Mouse (Mus musculus): ENCODE measurements at regions not wholly inside any gene's neighbourhood (a gene's known extent, or its start where the extent isn't known, plus 50 kb on each side); places are given as distances from the start of the nearest gene placed in this dataset.
"Not testable (repeated sequence)": the region's sequence is repeated elsewhere in the genome, so short reads cannot be mapped to it uniquely, and the experiment has no call there.

- Histone ChIP-seq H3K4me1 (ENCODE audit: control insufficient read depth, insufficient read depth, insufficient read length, low read length) (no peaks in the 10 kb centered on the region), H3K4me3 (ENCODE audit: insufficient read depth, low read depth, low read length) (no peak overlapping the region), H3K27ac (replicated peaks; ENCODE audit: low read depth, low read length) (no peak overlapping the region)
Observed at GRCm38 (mm10) chr16:58155538-58155937, 252.7 kb upstream of the Dcbld2 start.

DNA sequence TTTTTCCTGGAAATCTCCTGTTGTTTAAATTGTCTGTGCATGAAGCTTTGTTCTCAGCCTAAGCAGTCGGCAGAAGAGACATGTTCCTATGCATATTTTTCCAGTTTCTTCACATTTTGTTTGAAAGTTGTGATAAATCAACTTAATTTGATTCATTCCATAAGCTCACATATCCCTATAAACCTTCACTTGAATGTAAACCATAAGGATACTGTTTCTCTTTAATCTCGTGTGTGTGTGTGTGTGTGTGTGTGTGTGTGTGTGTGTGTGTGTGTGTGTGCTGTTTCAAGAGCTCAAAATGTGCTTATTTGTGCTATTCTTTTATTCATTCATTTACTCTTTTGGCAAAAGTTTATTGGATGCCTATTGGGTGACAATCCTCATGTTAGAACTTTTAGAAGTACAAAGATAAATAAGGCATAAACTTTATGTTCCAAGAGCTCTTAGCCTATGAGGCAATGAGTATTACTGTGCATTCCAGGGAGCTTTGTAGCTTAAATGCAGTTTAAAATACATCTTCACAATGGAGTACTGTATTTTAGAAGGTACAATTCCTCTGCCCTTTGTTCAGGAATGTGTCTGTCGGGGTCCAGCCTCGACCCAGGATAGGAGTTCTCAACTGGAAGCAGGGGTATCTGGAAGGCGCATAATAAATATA is 229.4 kb upstream of the Dcbld2 start:
- H3K4me1 ChIP-seq (ENCODE audit: control insufficient read depth, insufficient read depth, insufficient read length, low read length): no peaks in the 10 kb centered on the region
- H3K4me3 ChIP-seq (ENCODE audit: insufficient read depth, low read depth, low read length): no peak overlapping the region

DNA sequence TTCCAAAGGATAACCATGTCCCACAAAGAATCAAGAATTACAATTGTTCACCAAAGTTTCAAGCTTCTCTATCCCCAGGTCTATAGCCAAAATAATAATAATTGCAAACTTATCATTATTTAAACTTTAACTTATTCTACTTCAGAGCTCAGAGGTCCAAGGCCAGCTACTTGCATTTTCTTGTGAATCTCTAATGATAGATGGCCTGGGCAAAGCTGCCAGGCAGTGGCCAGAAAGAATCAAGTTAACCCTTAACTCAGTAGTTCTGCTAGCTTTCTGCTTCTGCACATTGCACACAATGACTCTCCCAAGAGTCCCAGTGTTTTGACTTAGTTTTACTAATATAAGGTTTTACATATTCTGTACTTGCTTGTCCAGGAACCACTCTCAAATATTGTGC is 228.3 kb upstream of the Dcbld2 start:
- H3K4me3 ChIP-seq (ENCODE audit: insufficient read depth, low read depth, low read length); H3K27ac ChIP-seq (replicated peaks; ENCODE audit: low read depth, low read length): not testable (repeated sequence)

More for the DNA sequence above, 229.4 kb upstream of the Dcbld2 start:
- no peak overlapping the region for H3K27ac ChIP-seq (replicated peaks; ENCODE audit: low read depth, low read length)

GRCm38 (mm10) chr16:58194619-58195497 is 213.4 kb upstream of the Dcbld2 start:
- H3K4me3 ChIP-seq (ENCODE audit: insufficient read depth, low read depth, low read length): no peak overlapping the region
- no peak overlapping the region for H3K27ac ChIP-seq (replicated peaks; ENCODE audit: low read depth, low read length)

More for the DNA sequence above, 228.3 kb upstream of the Dcbld2 start:
- not testable (repeated sequence) for H3K4me1 ChIP-seq (ENCODE audit: control insufficient read depth, insufficient read depth, insufficient read length, low read length)

DNA sequence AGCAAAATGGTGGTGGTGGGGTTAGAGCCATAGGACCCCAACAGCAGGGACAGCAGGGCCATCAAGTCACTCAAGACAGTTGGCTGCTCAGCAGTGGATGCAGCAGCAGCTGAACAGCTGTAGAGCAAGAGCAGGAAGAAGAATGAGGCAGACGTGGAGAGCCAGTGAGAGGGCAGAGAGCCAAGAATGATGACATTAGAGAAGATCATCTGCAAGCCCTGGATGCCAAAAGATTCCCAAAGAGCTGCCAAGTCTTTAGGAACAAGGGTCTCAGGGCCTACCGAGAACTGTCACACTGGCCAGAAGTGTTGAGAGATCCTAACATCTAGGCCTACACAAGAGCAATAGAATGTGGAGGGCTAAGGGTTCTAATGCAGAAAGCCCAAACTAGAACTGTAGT is 196.4 kb upstream of the Dcbld2 start:
- no peak overlapping the region for H3K27ac ChIP-seq (replicated peaks; ENCODE audit: low read depth, low read length)
- H3K4me3 ChIP-seq (ENCODE audit: insufficient read depth, low read depth, low read length): no peak overlapping the region
- no peaks in the 10 kb centered on the region for H3K4me1 ChIP-seq (ENCODE audit: control insufficient read depth, insufficient read depth, insufficient read length, low read length)

More at GRCm38 (mm10) chr16:58194619-58195497, 213.4 kb upstream of the Dcbld2 start:
- H3K4me1 ChIP-seq (ENCODE audit: control insufficient read depth, insufficient read depth, insufficient read length, low read length): no peaks in the 10 kb centered on the region

GRCm38 (mm10) chr16:58234686-58235085 is 173.6 kb upstream of the Dcbld2 start:
- Histone ChIP-seq H3K27ac (replicated peaks; ENCODE audit: low read depth, low read length) (no peak overlapping the region), H3K4me3 (ENCODE audit: insufficient read depth, low read depth, low read length) (no peak overlapping the region), H3K4me1 (ENCODE audit: control insufficient read depth, insufficient read depth, insufficient read length, low read length) (no peaks in the 10 kb centered on the region)

GRCm38 (mm10) chr16:58236857-58237256 is 171.4 kb upstream of the Dcbld2 start:
- Histone ChIP-seq H3K4me1 (ENCODE audit: control insufficient read depth, insufficient read depth, insufficient read length, low read length) (no peaks in the 10 kb centered on the region), H3K4me3 (ENCODE audit: insufficient read depth, low read depth, low read length) (no peak overlapping the region), H3K27ac (replicated peaks; ENCODE audit: low read depth, low read length) (no peak overlapping the region)

- Histone ChIP-seq H3K27ac (replicated peaks; ENCODE audit: low read depth, low read length) (no peak overlapping the region), H3K4me3 (ENCODE audit: insufficient read depth, low read depth, low read length) (no peak overlapping the region), H3K4me1 (ENCODE audit: control insufficient read depth, insufficient read depth, insufficient read length, low read length) (no peaks in the 10 kb centered on the region)
Observed at GRCm38 (mm10) chr16:58276281-58276680, 132.0 kb upstream of the Dcbld2 start.

GRCm38 (mm10) chr16:58281474-58281873 is 126.8 kb upstream of the Dcbld2 start:
- no peak overlapping the region for H3K27ac ChIP-seq (replicated peaks; ENCODE audit: low read depth, low read length)
- H3K4me3 ChIP-seq (ENCODE audit: insufficient read depth, low read depth, low read length): no peak overlapping the region
- no peaks in the 10 kb centered on the region for H3K4me1 ChIP-seq (ENCODE audit: control insufficient read depth, insufficient read depth, insufficient read length, low read length)

GRCm38 (mm10) chr16:58294457-58294856 is 113.8 kb upstream of the Dcbld2 start:
- H3K27ac ChIP-seq (replicated peaks; ENCODE audit: low read depth, low read length): no peak overlapping the region
- H3K4me3 ChIP-seq (ENCODE audit: insufficient read depth, low read depth, low read length): no peak overlapping the region
- H3K4me1 ChIP-seq (ENCODE audit: control insufficient read depth, insufficient read depth, insufficient read length, low read length): no peaks in the 10 kb centered on the region

- no peaks in the 10 kb centered on the region for H3K4me1 ChIP-seq (ENCODE audit: control insufficient read depth, insufficient read depth, insufficient read length, low read length)
- no peak overlapping the region for H3K4me3 ChIP-seq (ENCODE audit: insufficient read depth, low read depth, low read length)
- H3K27ac ChIP-seq (replicated peaks; ENCODE audit: low read depth, low read length): no peak overlapping the region
Observed at GRCm38 (mm10) chr16:58295128-58295527, 113.1 kb upstream of the Dcbld2 start.

GRCm38 (mm10) chr16:58299495-58299894 is 108.7 kb upstream of the Dcbld2 start:
- Histone ChIP-seq H3K4me3 (ENCODE audit: insufficient read depth, low read depth, low read length) (no peak overlapping the region), H3K27ac (replicated peaks; ENCODE audit: low read depth, low read length) (no peak overlapping the region), H3K4me1 (ENCODE audit: control insufficient read depth, insufficient read depth, insufficient read length, low read length) (no peaks in the 10 kb centered on the region)

- Histone ChIP-seq H3K4me3 (ENCODE audit: insufficient read depth, low read depth, low read length) (no peak overlapping the region), H3K27ac (replicated peaks; ENCODE audit: low read depth, low read length) (no peak overlapping the region), H3K4me1 (ENCODE audit: control insufficient read depth, insufficient read depth, insufficient read length, low read length) (no peaks in the 10 kb centered on the region)
Observed at GRCm38 (mm10) chr16:58300098-58300497, 108.1 kb upstream of the Dcbld2 start.

DNA sequence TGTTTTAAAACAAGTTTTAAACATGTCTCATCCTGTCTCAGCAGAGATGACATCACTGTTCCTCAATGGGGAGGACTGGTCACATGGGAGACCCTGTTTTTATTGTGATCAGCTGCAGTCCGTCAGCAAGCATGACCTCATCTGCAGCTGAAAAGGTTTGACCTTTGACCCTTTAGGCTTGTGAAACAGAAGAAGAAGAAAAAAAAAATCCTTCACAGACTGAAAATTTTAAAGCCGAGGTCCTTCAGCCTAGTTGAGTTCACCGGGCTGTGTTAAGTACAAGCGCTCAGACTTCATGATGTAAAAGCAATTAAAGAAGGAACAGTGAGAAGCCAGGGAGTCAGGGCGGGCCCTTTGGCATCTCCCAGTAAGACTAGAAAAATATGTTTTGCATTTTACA is 104.7 kb upstream of the Dcbld2 start:
- H3K4me3 ChIP-seq (ENCODE audit: insufficient read depth, low read depth, low read length): no peak overlapping the region
- no peak overlapping the region for H3K27ac ChIP-seq (replicated peaks; ENCODE audit: low read depth, low read length)
- no peaks in the 10 kb centered on the region for H3K4me1 ChIP-seq (ENCODE audit: control insufficient read depth, insufficient read depth, insufficient read length, low read length)

DNA sequence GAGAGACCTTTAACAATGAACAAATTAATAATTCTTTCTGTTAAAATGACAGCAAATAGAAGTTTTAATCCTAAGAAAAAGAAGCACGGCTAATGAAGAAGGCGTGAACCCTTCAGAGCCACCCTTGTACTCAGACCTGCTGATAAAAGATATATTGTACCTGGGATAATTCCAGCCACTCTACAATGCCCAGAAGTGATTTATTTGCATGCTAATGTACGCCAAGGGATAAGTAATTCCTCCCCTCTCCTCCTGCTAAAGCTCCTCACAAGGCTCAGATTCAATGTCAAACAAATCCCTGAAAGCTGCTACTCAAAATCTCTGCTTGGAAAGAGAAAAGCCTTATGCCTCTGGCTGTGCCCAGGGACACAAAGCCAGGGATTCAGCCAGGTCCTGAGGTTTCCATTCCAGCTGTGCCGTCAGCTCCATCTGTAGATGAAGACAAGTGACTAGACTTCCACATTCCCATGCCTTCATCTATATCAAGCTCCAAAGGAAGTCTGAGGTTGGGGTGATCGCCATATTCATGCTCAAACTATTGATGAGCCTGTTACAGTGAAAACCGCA is 91.3 kb upstream of the Dcbld2 start:
- H3K27ac ChIP-seq (replicated peaks; ENCODE audit: low read depth, low read length): no peak overlapping the region
- H3K4me3 ChIP-seq (ENCODE audit: insufficient read depth, low read depth, low read length): no peak overlapping the region
- no peaks in the 10 kb centered on the region for H3K4me1 ChIP-seq (ENCODE audit: control insufficient read depth, insufficient read depth, insufficient read length, low read length)
